Mouse (Mus musculus): ENCODE results near the gene Mtmr2.

DNA sequence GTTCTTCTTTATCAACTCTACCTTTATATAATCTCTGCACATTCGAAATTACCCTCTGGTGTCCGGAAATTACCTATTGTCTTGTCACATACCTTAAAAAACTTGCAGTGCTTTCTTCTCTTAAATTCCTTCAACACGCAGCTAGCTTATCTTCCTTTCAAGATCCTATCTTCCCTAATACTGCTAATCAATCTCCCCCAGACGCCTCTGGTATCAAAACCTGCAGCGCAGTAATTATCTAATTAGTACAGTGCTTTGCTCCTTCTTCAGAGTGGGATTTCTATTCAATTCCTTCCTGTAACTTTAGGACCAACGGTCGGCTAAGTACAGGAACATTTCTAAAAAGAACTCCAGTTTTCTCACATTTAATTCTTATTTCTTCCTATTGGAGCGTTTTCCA, 77.7 kb downstream of the Mtmr2 start:
- TF ChIP-seq CTCF (IDR thresholded peaks at IDR 0.05; ENCODE audit: low read depth) (no peak), EP300 (IDR thresholded peaks at IDR 0.05; ENCODE audit: low read depth) (peak; percentile 89)
